15 mouse cellular contexts compared by ENCODE assay signal in the genomic region with DNA sequence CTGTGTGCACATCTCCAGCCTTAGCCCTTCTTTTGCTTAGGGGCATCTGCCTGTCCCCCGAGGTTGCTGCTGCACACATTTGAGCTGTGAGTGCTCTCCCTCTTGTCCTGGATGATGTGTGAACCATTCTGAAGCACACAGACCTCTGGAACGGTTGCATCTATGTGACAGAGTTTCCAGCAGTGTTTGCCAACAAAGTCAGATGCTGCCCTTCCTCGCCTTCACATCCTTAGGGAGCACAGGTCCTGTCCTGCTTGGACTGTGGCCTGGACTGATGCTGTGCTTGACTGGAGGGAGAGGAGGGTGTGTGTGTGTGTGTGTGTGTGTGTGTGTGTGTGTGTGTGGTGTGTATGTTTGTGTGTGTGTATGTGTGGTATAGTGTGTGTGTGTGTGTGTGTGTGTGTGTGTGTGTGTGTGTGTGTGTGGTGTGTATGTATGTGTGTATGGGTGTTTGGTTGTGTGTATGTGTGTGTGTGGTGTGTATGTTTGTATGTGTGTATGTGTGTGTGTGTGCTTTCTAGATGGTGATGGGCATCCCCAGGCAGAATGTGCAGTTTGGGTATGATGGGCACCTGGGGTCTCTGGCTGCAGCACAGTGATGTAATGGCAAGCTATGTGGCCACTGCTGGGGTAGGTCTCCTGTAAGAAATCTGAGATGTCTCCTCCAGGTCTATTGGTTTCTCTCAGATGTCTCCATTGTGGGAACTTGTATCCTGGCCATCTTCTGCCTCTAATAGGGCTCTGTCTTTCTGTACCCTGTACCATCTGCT.
"Had no signal": no experiment of that assay in that cellular context is flagged by ENCODE, and none has a peak within 500 bp of the region (broad histone marks: within the 10 kb centered on the region; RNA-seq: fewer than 3 reads in every experiment).

No protein-coding gene starts in this region.

- H3K9me3 ChIP-seq: limb, embryonic 10.5 days; liver, embryonic 15.5 days; midbrain, embryonic 15.5 days had no signal

- H3K4me1 ChIP-seq: limb, embryonic 10.5 days; liver, embryonic 15.5 days; megakaryocyte, embryonic 14.5 days; midbrain, embryonic 15.5 days; neural tube, embryonic 12.5 days had no signal

- H3K4me3 ChIP-seq: limb, embryonic 10.5 days; liver, embryonic 15.5 days; megakaryocyte, embryonic 14.5 days; midbrain, embryonic 15.5 days; neural tube, embryonic 12.5 days had no signal

- DNase-seq: kidney, adult 9 months; lung, adult 2 months; spleen, adult 18-20 months; thymus, adult 18-20 months; thymus, postnatal 14 days had no signal

- H3K27me3 ChIP-seq: liver, embryonic 15.5 days; midbrain, embryonic 15.5 days; neural tube, embryonic 12.5 days had no signal

- ATAC-seq: lung, postnatal 0 days; midbrain, embryonic 15.5 days had no signal

- H3K9ac ChIP-seq: liver, embryonic 15.5 days; midbrain, embryonic 15.5 days; neural tube, embryonic 12.5 days had no signal

- H3K27ac ChIP-seq: kidney, postnatal 0 days; limb, embryonic 10.5 days; liver, embryonic 15.5 days; macrophage; midbrain, embryonic 15.5 days; neural tube, embryonic 12.5 days had no signal

- H3K4me2 ChIP-seq: liver, embryonic 11.5 days; liver, embryonic 15.5 days; midbrain, embryonic 11.5 days; midbrain, embryonic 15.5 days; neural tube, embryonic 12.5 days had no signal
